Mouse (Mus musculus) bone marrow macrophage, adult 2 months (primary cell): ENCODE measurements at regions not wholly inside any gene's neighbourhood (a gene's known extent, or its start where the extent isn't known, plus 50 kb on each side); places are given as distances from the start of the nearest gene placed in this dataset.

Experiments
- CTCF ChIP-seq: IDR thresholded peaks from 2 replicates; pipeline ENCODE4 v1.5.1; 2012; ENCODE audit warnings: low read depth, mild to moderate bottlenecking, low read length, moderate library complexity
- POLR2A ChIP-seq: IDR thresholded peaks from 2 replicates; pipeline ENCODE4 v1.6.1; 2012; ENCODE audit warnings: mild to moderate bottlenecking, low read depth, low read length, borderline replicate concordance

DNA sequence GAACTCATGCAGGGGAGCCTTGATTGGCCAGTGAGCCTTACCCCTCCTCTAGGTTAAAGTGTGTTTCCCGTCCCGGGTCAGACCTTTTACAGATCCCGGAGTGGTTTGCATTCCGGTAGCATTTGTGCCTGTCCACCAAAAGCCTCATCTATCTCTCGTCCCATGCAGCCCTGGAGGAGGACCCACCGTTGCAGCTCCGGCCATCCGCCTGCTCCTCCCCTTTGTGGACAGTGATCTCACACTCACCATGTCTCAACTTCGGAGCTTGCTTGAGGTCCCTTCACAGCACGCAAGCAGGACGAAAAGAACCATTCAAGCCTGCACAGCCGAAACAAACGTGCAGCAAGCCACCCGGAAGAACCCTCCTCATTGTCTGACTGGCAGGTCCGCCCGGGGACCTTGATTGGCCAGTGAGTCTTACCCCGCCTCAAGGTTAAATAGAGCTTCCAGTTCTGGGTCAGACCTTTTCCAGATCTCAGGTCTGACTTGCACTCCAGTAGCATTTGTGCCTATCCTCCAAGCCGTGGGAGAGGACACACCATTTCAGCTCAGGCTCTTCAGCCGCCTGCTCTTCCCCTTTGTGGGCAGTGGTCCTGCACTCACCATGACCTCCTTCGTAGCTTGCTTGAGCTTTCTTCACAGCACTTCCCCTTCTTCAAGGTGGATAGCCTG, 84.8 kb upstream of the Mettl4 start:
- TF ChIP-seq CTCF (no peak), POLR2A (no peak)
